Comparison of ENCODE assay signal across 8 mouse cellular contexts in the genomic region with DNA sequence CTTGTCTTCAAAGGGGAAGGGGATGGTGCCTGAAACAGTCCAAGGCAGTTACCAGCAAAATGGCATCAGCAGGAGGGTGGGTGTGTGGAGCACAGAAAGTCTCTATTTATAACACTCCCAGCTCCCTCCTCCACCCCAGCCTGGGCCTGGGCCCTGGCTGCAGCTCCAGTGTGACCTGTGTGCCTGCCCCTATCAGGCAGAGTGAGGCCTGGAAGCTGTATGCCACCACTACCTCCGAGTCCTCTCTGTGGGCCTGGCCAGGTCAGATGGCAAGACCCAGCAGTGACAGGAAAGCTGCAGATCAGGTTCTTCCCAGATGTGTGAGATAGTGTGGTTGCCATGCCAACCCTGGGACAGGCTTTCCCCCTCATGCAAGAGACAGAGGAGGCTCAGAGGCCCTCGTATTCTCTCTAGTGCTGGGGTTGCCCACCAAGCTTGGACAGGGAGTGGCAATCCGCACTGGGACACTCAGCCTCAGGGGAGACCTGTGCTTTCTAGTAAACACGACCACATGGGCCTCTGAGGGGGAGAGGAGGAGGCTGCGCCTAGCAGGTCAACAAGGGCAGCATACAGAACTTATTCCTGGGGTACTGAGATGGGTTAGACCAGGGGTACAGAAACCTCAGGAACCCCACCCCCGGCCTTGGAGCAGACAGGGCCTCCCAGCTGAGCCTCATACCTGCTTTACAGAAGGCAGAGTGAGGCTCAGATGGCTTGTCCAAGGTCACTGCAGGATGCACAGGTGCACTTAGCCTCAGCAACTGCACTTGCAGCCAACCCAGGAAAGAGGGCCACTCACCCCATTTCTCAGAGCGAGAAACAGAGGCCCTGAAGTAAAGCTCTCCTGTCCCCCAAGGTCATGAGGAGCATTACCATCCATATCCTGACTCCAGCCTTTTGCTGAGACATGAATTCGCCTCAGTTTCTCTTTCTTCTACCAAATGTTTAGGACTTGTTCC. TPM values are rescaled to one million over a fixed set of nuclear protein-coding genes. Genes with fewer than 3 reads are reported as not detected.
DNase-seq lines count a peak whose midpoint lies in the region; ATAC-seq and TF ChIP-seq lines count a peak whose summit lies in the region.

No protein-coding gene starts in this region.

- H3K27me3 ChIP-seq in MEL (ENCODE audit: control insufficient read depth in 1 of 2, insufficient read depth in 2 of 2, low read length in 2 of 2): no peaks in the 10 kb centered on the region
- H3K27me3 ChIP-seq in embryonic facial prominence, embryonic 13.5 days: no peaks in the 10 kb centered on the region
- H3K27me3 ChIP-seq in hindbrain, embryonic 14.5 days (ENCODE audit: control insufficient read depth, insufficient read depth, low read length): no peaks in the 10 kb centered on the region
- no peaks in the 10 kb centered on the region for H3K27me3 ChIP-seq in midbrain, embryonic 14.5 days (ENCODE audit: control insufficient read depth, insufficient read depth, low read length)

- TF ChIP-seq RAD21 in MEL (IDR thresholded peaks at IDR 0.05; ENCODE audit: low read depth, low read length): no peak

- peak; percentile 43 for DNase-seq in layer of hippocampus, adult 11-12 months (ENCODE audit: low spot score)
- no peak for DNase-seq in layer of hippocampus, adult 8-10 months (ENCODE audit: low spot score in 2 of 2)
- peak; percentile 29 for DNase-seq in MEL (ENCODE audit: low read depth, low spot score)
- no peak for DNase-seq in hindbrain, embryonic 14.5 days (ENCODE audit: low spot score)
- DNase-seq in midbrain, embryonic 14.5 days: peak; percentile 11
- DNase-seq in thymus, postnatal 36 days: no peak
- DNase-seq in layer of hippocampus, postnatal 25 days (ENCODE audit: extremely low spot score in 1 of 2, low spot score in 1 of 2): no peak

- WGBS in embryonic facial prominence, embryonic 13.5 days: 43% methylated on average over 8 of the region's 8 CpGs
- WGBS in hindbrain, embryonic 14.5 days: 62% methylated on average over 8 of the region's 8 CpGs
- 54% methylated on average over 8 of the region's 8 CpGs for WGBS in midbrain, embryonic 14.5 days

- TF ChIP-seq CTCF in MEL (IDR thresholded peaks at IDR 0.05 in 2 of 3, conservative IDR thresholded peaks at IDR 0.05 in 1 of 3; ENCODE audit: control insufficient read depth in 1 of 3, insufficient read depth in 1 of 3, low read depth in 2 of 3, low read length in 3 of 3, poor library complexity in 1 of 3, severe bottlenecking in 1 of 3): no peak

- H3K9ac ChIP-seq in MEL (ENCODE audit: control insufficient read depth, low read depth, low read length, poor library complexity, severe bottlenecking): peak overlapping the region; percentile 73
- peak overlapping the region; percentile 85 for H3K9ac ChIP-seq in embryonic facial prominence, embryonic 13.5 days
- H3K9ac ChIP-seq in hindbrain, embryonic 14.5 days: peak overlapping the region; percentile 87
- peak overlapping the region; percentile 83 for H3K9ac ChIP-seq in midbrain, embryonic 14.5 days (replicated peaks; ENCODE audit: low read length)

- no peaks in the 10 kb centered on the region for H3K9me3 ChIP-seq in MEL (replicated peaks; ENCODE audit: insufficient read depth, low read length)
- no peaks in the 10 kb centered on the region for H3K9me3 ChIP-seq in embryonic facial prominence, embryonic 13.5 days
- H3K9me3 ChIP-seq in hindbrain, embryonic 14.5 days (ENCODE audit: control insufficient read depth, low read length): no peaks in the 10 kb centered on the region
- no peaks in the 10 kb centered on the region for H3K9me3 ChIP-seq in midbrain, embryonic 14.5 days (ENCODE audit: control insufficient read depth, low read length)

- TF ChIP-seq POLR2A in MEL (IDR thresholded peaks at IDR 0.05; ENCODE audit: control insufficient read depth in 1 of 2, insufficient read depth in 1 of 2, low read depth in 1 of 2, low read length in 2 of 2, poor library complexity in 1 of 2): no peak

- no peak for ATAC-seq in embryonic facial prominence, embryonic 13.5 days (ENCODE audit: insufficient number of reproducible peaks, insufficient read depth, low FRiP score, low TSS enrichment, low read depth)
- ATAC-seq in hindbrain, embryonic 14.5 days (ENCODE audit: low FRiP score): no peak
- ATAC-seq in midbrain, embryonic 14.5 days (ENCODE audit: low FRiP score, low TSS enrichment): no peak

- H3K27ac ChIP-seq in MEL (ENCODE audit: control insufficient read depth, low read depth, low read length): no peak overlapping the region
- 0 out of 2 replicates have a peak overlapping the region, but pooled peaks have one; percentile 16 for H3K27ac ChIP-seq in embryonic facial prominence, embryonic 13.5 days
- no peak overlapping the region for H3K27ac ChIP-seq in hindbrain, embryonic 14.5 days
- H3K27ac ChIP-seq in midbrain, embryonic 14.5 days (replicated peaks; ENCODE audit: low read depth, low read length): no peak overlapping the region

- H3K4me3 ChIP-seq in MEL (ENCODE audit: control insufficient read depth in 1 of 2, insufficient read depth in 1 of 2, low read depth in 2 of 2, low read length in 2 of 2): peak overlapping the region; percentile 81 to 83
- peak overlapping the region; percentile 84 for H3K4me3 ChIP-seq in embryonic facial prominence, embryonic 13.5 days
- peak overlapping the region; percentile 62 for H3K4me3 ChIP-seq in hindbrain, embryonic 14.5 days (replicated peaks; ENCODE audit: low read length)
- H3K4me3 ChIP-seq in midbrain, embryonic 14.5 days (replicated peaks; ENCODE audit: low read depth, low read length): peak overlapping the region; percentile 72

- no peak for TF ChIP-seq EP300 in MEL (IDR thresholded peaks at IDR 0.05; ENCODE audit: low read depth in 1 of 2, low read length in 2 of 2)

- H3K4me2 ChIP-seq in embryonic facial prominence, embryonic 13.5 days: peak overlapping the region; percentile 97
- H3K4me2 ChIP-seq in hindbrain, embryonic 14.5 days (replicated peaks): peak overlapping the region; percentile 94
- H3K4me2 ChIP-seq in midbrain, embryonic 14.5 days (ENCODE audit: low read length): peak overlapping the region; percentile 81

- peaks cover 0 to 13% of the 10 kb centered on the region in 2 experiments; a peak in 2 of 4 replicates for H3K4me1 ChIP-seq in MEL (ENCODE audit: control insufficient read depth in 1 of 2, insufficient read depth in 2 of 2, low read length in 2 of 2)
- peaks cover 24% of the 10 kb centered on the region for H3K4me1 ChIP-seq in embryonic facial prominence, embryonic 13.5 days
- H3K4me1 ChIP-seq in hindbrain, embryonic 14.5 days (replicated peaks; ENCODE audit: control insufficient read depth, insufficient read depth, low read length): peaks cover 19% of the 10 kb centered on the region
- peaks cover 15% of the 10 kb centered on the region for H3K4me1 ChIP-seq in midbrain, embryonic 14.5 days (ENCODE audit: control insufficient read depth, insufficient read depth, low read length)

- peaks cover 0 to 3% of the 10 kb centered on the region in 2 experiments; a peak in 2 of 4 replicates for H3K36me3 ChIP-seq in MEL (ENCODE audit: control insufficient read depth in 1 of 2, insufficient read depth in 2 of 2, low read length in 2 of 2)
- H3K36me3 ChIP-seq in embryonic facial prominence, embryonic 13.5 days: peaks cover 26% of the 10 kb centered on the region
- peaks cover 16% of the 10 kb centered on the region for H3K36me3 ChIP-seq in hindbrain, embryonic 14.5 days (replicated peaks; ENCODE audit: control insufficient read depth, insufficient read depth)
- peaks cover 21% of the 10 kb centered on the region for H3K36me3 ChIP-seq in midbrain, embryonic 14.5 days (ENCODE audit: control insufficient read depth, insufficient read depth, low read length)

- H3K79me2 ChIP-seq in MEL (ENCODE audit: control insufficient read depth, insufficient read depth, low read length, poor library complexity): no peaks in the 10 kb centered on the region; the same call in 1 of the 2 replicates

RNA-seq across cellular contexts. Expression of a gene that starts 1.3 kb away (rescaled TPM):
- total RNA-seq in layer of hippocampus, adult 8-10 months (2022): 100 to 1,000 TPM; 230 to 295 (median 278) TPM
- 38.5 and 48.0 TPM in 2 replicates for total RNA-seq in MEL (2012; rRNA removed)
- 10 to 100 TPM in 1 of 2 experiments, not detected in 1; 60.1 TPM for polyA plus RNA-seq in MEL (2012; ENCODE audit: insufficient read depth in 1 of 2, insufficient read length in 2 of 2, low read depth in 1 of 2, low replicate concordance in 2 of 2, missing spikeins in 1 of 2)
- 84.8 and 85.8 TPM in 2 replicates for polyA plus RNA-seq in embryonic facial prominence, embryonic 13.5 days (2015; fragmentation: Nextera tagmentation; extraction: Ambion mirVana)
- 140 and 143 TPM in 2 replicates for polyA plus RNA-seq in hindbrain, embryonic 14.5 days (2014; fragmentation: Nextera tagmentation; extraction: Ambion mirVana)
- polyA plus RNA-seq in midbrain, embryonic 14.5 days (2014; fragmentation: Nextera tagmentation; extraction: Ambion mirVana): 129 and 183 TPM in 2 replicates
- 100 to 1,000 TPM; 249 to 278 TPM for total RNA-seq in layer of hippocampus, postnatal 25 days (2021)

RNA-seq across cellular contexts. Expression of a gene that starts 6.2 kb away (rescaled TPM):
- 100 to 1,000 TPM; 104 to 146 (median 121) TPM for total RNA-seq in layer of hippocampus, adult 8-10 months (2022)
- 15.3 and 25.8 TPM in 2 replicates for total RNA-seq in MEL (2012; rRNA removed)
- polyA plus RNA-seq in MEL (2012; ENCODE audit: insufficient read depth in 1 of 2, insufficient read length in 2 of 2, low read depth in 1 of 2, low replicate concordance in 2 of 2, missing spikeins in 1 of 2): 10 to 100 TPM in 1 of 2 experiments, not detected in 1; 20.3 TPM
- 23.9 and 27.7 TPM in 2 replicates for polyA plus RNA-seq in embryonic facial prominence, embryonic 13.5 days (2015; fragmentation: Nextera tagmentation; extraction: Ambion mirVana)
- polyA plus RNA-seq in hindbrain, embryonic 14.5 days (2014; fragmentation: Nextera tagmentation; extraction: Ambion mirVana): 27.3 and 32.3 TPM in 2 replicates
- 26.1 and 29.7 TPM in 2 replicates for polyA plus RNA-seq in midbrain, embryonic 14.5 days (2014; fragmentation: Nextera tagmentation; extraction: Ambion mirVana)
- total RNA-seq in layer of hippocampus, postnatal 25 days (2021): 100 to 1,000 TPM; 102 to 110 TPM

RNA-seq across cellular contexts. Expression of a gene that starts 34.2 kb away (rescaled TPM):
- total RNA-seq in layer of hippocampus, adult 8-10 months (2022): 10 to 100 TPM; 23.2 to 30.7 (median 25.1) TPM
- total RNA-seq in MEL (2012; rRNA removed): 24.6 and 28.0 TPM in 2 replicates
- polyA plus RNA-seq in MEL (2012; ENCODE audit: insufficient read depth in 1 of 2, insufficient read length in 2 of 2, low read depth in 1 of 2, low replicate concordance in 2 of 2, missing spikeins in 1 of 2): 10 to 100 TPM in 1 of 2 experiments, not detected in 1; 37.5 TPM
- polyA plus RNA-seq in embryonic facial prominence, embryonic 13.5 days (2015; fragmentation: Nextera tagmentation; extraction: Ambion mirVana): 31.9 and 34.9 TPM in 2 replicates
- 51.6 and 54.2 TPM in 2 replicates for polyA plus RNA-seq in hindbrain, embryonic 14.5 days (2014; fragmentation: Nextera tagmentation; extraction: Ambion mirVana)
- polyA plus RNA-seq in midbrain, embryonic 14.5 days (2014; fragmentation: Nextera tagmentation; extraction: Ambion mirVana): 56.3 and 57.2 TPM in 2 replicates
- 10 to 100 TPM; 25.1 to 27.5 TPM for total RNA-seq in layer of hippocampus, postnatal 25 days (2021)

RNA-seq across cellular contexts. Expression of a gene that starts 57.8 kb away (rescaled TPM):
- total RNA-seq in layer of hippocampus, adult 8-10 months (2022): 10 to 100 TPM; 48.9 to 59.3 (median 50.7) TPM
- 22.0 and 23.9 TPM in 2 replicates for total RNA-seq in MEL (2012; rRNA removed)
- polyA plus RNA-seq in MEL (2012; ENCODE audit: insufficient read depth in 1 of 2, insufficient read length in 2 of 2, low read depth in 1 of 2, low replicate concordance in 2 of 2, missing spikeins in 1 of 2): 10 to 100 TPM in 1 of 2 experiments, not detected in 1; 93.9 TPM
- polyA plus RNA-seq in embryonic facial prominence, embryonic 13.5 days (2015; fragmentation: Nextera tagmentation; extraction: Ambion mirVana): 22.5 and 25.0 TPM in 2 replicates
- 30.3 and 32.0 TPM in 2 replicates for polyA plus RNA-seq in hindbrain, embryonic 14.5 days (2014; fragmentation: Nextera tagmentation; extraction: Ambion mirVana)
- polyA plus RNA-seq in midbrain, embryonic 14.5 days (2014; fragmentation: Nextera tagmentation; extraction: Ambion mirVana): 22.2 and 24.0 TPM in 2 replicates
- 10 to 100 TPM; 49.6 to 51.1 TPM for total RNA-seq in layer of hippocampus, postnatal 25 days (2021)

RNA-seq across cellular contexts. Expression of a gene that starts 58.0 kb away (rescaled TPM):
- 100 to 1,000 TPM; 165 to 175 (median 173) TPM for total RNA-seq in layer of hippocampus, adult 8-10 months (2022)
- 139 and 159 TPM in 2 replicates for total RNA-seq in MEL (2012; rRNA removed)
- 100 to 1,000 TPM in 1 of 2 experiments, not detected in 1; 382 TPM for polyA plus RNA-seq in MEL (2012; ENCODE audit: insufficient read depth in 1 of 2, insufficient read length in 2 of 2, low read depth in 1 of 2, low replicate concordance in 2 of 2, missing spikeins in 1 of 2)
- 150 and 163 TPM in 2 replicates for polyA plus RNA-seq in embryonic facial prominence, embryonic 13.5 days (2015; fragmentation: Nextera tagmentation; extraction: Ambion mirVana)
- polyA plus RNA-seq in hindbrain, embryonic 14.5 days (2014; fragmentation: Nextera tagmentation; extraction: Ambion mirVana): 71.7 and 79.8 TPM in 2 replicates
- polyA plus RNA-seq in midbrain, embryonic 14.5 days (2014; fragmentation: Nextera tagmentation; extraction: Ambion mirVana): 86.7 and 115 TPM in 2 replicates
- 100 to 1,000 TPM; 163 to 169 TPM for total RNA-seq in layer of hippocampus, postnatal 25 days (2021)

Comparison
In these comparisons a context has a peak if more than half of its experiments do, and no peak if none do; other contexts are left out.
1. DNase-seq: peak in layer of hippocampus, adult 11-12 months (single experiment), MEL (single experiment) and midbrain, embryonic 14.5 days (single experiment); none in layer of hippocampus, adult 8-10 months (0 of 2), hindbrain, embryonic 14.5 days (single experiment), thymus, postnatal 36 days (0 of 2) and layer of hippocampus, postnatal 25 days (0 of 2).
2. Peak in every context shown above with its lines, with median percentiles within 50 percentile points of each other: H3K4me3 ChIP-seq, H3K9ac ChIP-seq and H3K4me2 ChIP-seq.